Mouse (Mus musculus) embryonic fibroblast, embryonic 13.5 days (primary cell): ENCODE measurements around the gene Ffar1. TPM values are rescaled to one million over a fixed set of nuclear protein-coding genes. Genes with fewer than 3 reads are reported as not detected.

Source experiments
- H3K27ac ChIP-seq: 2 replicates; pipeline ENCODE4 v1.5.1; 2012; ENCODE audit warnings: low read length, control low read depth, inconsistent platforms; ENCODE audit not compliant: insufficient read depth
- H3K4me1 ChIP-seq: 2 replicates; pipeline ENCODE4 v1.6.1; 2011; ENCODE audit warnings: low read length; ENCODE audit not compliant: control insufficient read depth, insufficient read depth
- H3K4me3 ChIP-seq: 2 replicates; pipeline ENCODE4 v1.5.1; 2011; ENCODE audit warnings: mild to moderate bottlenecking, control low read depth, low read length; ENCODE audit not compliant: insufficient read depth
- CTCF ChIP-seq: IDR thresholded peaks from 2 replicates; pipeline ENCODE4 v1.5.1; 2011; ENCODE audit warnings: mild to moderate bottlenecking, control low read depth, low read length, moderate library complexity, borderline replicate concordance; ENCODE audit not compliant: insufficient read depth
- POLR2A ChIP-seq: IDR thresholded peaks from 2 replicates; pipeline ENCODE4 v1.6.1; 2011; ENCODE audit warnings: low read depth, mild to moderate bottlenecking, control low read depth, low read length, moderate library complexity
- polyA plus RNA-seq: library from polyadenylated mRNA; stranded (reverse); fragments of >200 nt; gene quantifications from 2 replicates; pipeline ENCODE4 v1.2.4, GENCODE M21; 2011; ENCODE audit warnings: low read depth; ENCODE audit not compliant: missing spikeins, insufficient read length

The Ffar1 gene
- not detected in 2 replicates for polyA plus RNA-seq

- Histone ChIP-seq H3K4me1 (no peaks in the 10 kb centered on the region), H3K27ac (no peak within 1 kb of the TSS), H3K4me3 (no peak within 1 kb of the TSS)
- TF ChIP-seq CTCF (no peak), POLR2A (no peak)
These were observed at the start of gene Ffar1 for GRCm38 (mm10) chr7:30861464-30861863. Gene Ffar1, minus strand, starts transcription at chr7:30861564.

- no peak for TF ChIP-seq POLR2A
- TF ChIP-seq CTCF = no peak
- no peak overlapping the region for H3K27ac ChIP-seq
- H3K4me3 ChIP-seq = no peak overlapping the region
- H3K4me1 ChIP-seq = no peaks in the 10 kb centered on the region
These were observed 48.4 kb upstream of the Ffar1 start for GRCm38 (mm10) chr7:30909773-30910172.

GRCm38 (mm10) chr7:30908992-30909431 lies 47.6 kb upstream of the Ffar1 start:
- Histone ChIP-seq H3K27ac (no peak overlapping the region), H3K4me1 (no peaks in the 10 kb centered on the region), H3K4me3 (no peak overlapping the region)
- no peak for TF ChIP-seq POLR2A
- TF ChIP-seq CTCF = no peak

- Histone ChIP-seq H3K4me3 (no peak overlapping the region), H3K27ac (no peak overlapping the region), H3K4me1 (no peaks in the 10 kb centered on the region)
- TF ChIP-seq CTCF = no peak
- no peak for TF ChIP-seq POLR2A
These were observed 47.1 kb upstream of the Ffar1 start for GRCm38 (mm10) chr7:30908277-30908991.

GRCm38 (mm10) chr7:30904042-30904441 lies 42.7 kb upstream of the Ffar1 start:
- TF ChIP-seq CTCF (no peak), POLR2A (no peak)
- H3K4me1 ChIP-seq = no peaks in the 10 kb centered on the region
- H3K27ac ChIP-seq = no peak overlapping the region
- H3K4me3 ChIP-seq = no peak overlapping the region

- no peak overlapping the region for H3K4me3 ChIP-seq
- H3K27ac ChIP-seq = no peak overlapping the region
- TF ChIP-seq POLR2A (no peak), CTCF (no peak)
- no peaks in the 10 kb centered on the region for H3K4me1 ChIP-seq
These were observed 33.9 kb upstream of the Ffar1 start for GRCm38 (mm10) chr7:30895217-30895616.

GRCm38 (mm10) chr7:30892515-30892914 lies 31.2 kb upstream of the Ffar1 start:
- H3K27ac ChIP-seq = no peak overlapping the region
- TF ChIP-seq CTCF (no peak), POLR2A (no peak)

GRCm38 (mm10) chr7:30891746-30892145 lies 30.4 kb upstream of the Ffar1 start:
- Histone ChIP-seq H3K4me1 (no peaks in the 10 kb centered on the region), H3K4me3 (no peak overlapping the region), H3K27ac (no peak overlapping the region)
- TF ChIP-seq POLR2A (no peak), CTCF (no peak)

More at GRCm38 (mm10) chr7:30892515-30892914, 31.2 kb upstream of the Ffar1 start:
- Histone ChIP-seq H3K4me3 (no peak overlapping the region), H3K4me1 (no peaks in the 10 kb centered on the region)

GRCm38 (mm10) chr7:30890681-30891080 lies 29.3 kb upstream of the Ffar1 start:
- no peak overlapping the region for H3K27ac ChIP-seq
- TF ChIP-seq CTCF = no peak

GRCm38 (mm10) chr7:30888786-30889185 lies 27.4 kb upstream of the Ffar1 start:
- no peaks in the 10 kb centered on the region for H3K4me1 ChIP-seq
- no peak overlapping the region for H3K4me3 ChIP-seq
- no peak for TF ChIP-seq POLR2A
- TF ChIP-seq CTCF = no peak
- H3K27ac ChIP-seq = no peak overlapping the region

More at GRCm38 (mm10) chr7:30890681-30891080, 29.3 kb upstream of the Ffar1 start:
- no peaks in the 10 kb centered on the region for H3K4me1 ChIP-seq
- no peak overlapping the region for H3K4me3 ChIP-seq

GRCm38 (mm10) chr7:30887568-30888188 lies 26.3 kb upstream of the Ffar1 start:
- H3K4me3 ChIP-seq = no peak overlapping the region
- TF ChIP-seq CTCF = no peak
- no peak for TF ChIP-seq POLR2A
- no peaks in the 10 kb centered on the region for H3K4me1 ChIP-seq
- no peak overlapping the region for H3K27ac ChIP-seq
